Comparison of ENCODE assay signal across 8 mouse cellular contexts in the genomic region with DNA sequence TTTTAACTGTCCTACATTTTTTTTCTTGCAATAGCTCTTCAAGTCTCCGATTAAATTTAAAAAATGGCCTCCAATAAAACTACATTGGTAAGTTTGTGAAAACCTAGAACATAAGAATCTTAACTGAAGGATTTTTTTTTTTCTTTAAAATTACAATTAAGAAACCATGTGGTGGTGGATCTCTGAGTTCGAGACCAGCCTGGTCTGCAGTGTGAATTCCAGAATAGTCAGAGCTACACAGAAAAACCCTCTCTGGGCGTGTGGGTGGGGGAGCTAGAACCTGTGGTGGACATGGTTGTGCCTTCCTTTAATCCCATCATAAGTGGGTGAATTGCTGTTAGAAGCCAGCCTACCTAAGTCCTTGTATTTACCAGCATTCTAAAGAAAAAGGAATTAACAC. TPM values are rescaled to one million over a fixed set of nuclear protein-coding genes. Genes with fewer than 3 reads are reported as not detected.
DNase-seq lines count a peak whose midpoint lies in the region; ATAC-seq lines count a peak whose summit lies in the region.

No protein-coding gene starts in this region.

- H3K9ac ChIP-seq in heart, embryonic 15.5 days: peak overlapping the region; percentile 44
- peak overlapping the region; percentile 99 for H3K9ac ChIP-seq in hindbrain, embryonic 12.5 days
- H3K9ac ChIP-seq in midbrain, embryonic 13.5 days (replicated peaks): peak overlapping the region; percentile 99

- H3K4me3 ChIP-seq in heart, embryonic 15.5 days: peak overlapping the region; percentile 68
- H3K4me3 ChIP-seq in hindbrain, embryonic 12.5 days: peak overlapping the region; percentile 93
- H3K4me3 ChIP-seq in midbrain, embryonic 13.5 days (replicated peaks): peak overlapping the region; percentile 90

- peak overlapping the region; percentile 60 for H3K4me2 ChIP-seq in heart, embryonic 15.5 days
- H3K4me2 ChIP-seq in hindbrain, embryonic 12.5 days (replicated peaks): peak overlapping the region; percentile 68
- H3K4me2 ChIP-seq in midbrain, embryonic 13.5 days (replicated peaks): peak overlapping the region; percentile 84

- no peak for DNase-seq in heart, postnatal 4 days
- peak; percentile 48 for DNase-seq in adipocyte (ENCODE audit: low spot score)
- no peak for DNase-seq in right cerebral cortex, adult 2 months (ENCODE audit: low spot score in 2 of 2)
- no peak for DNase-seq in layer of hippocampus, adult 8-10 months (ENCODE audit: low spot score in 2 of 2)

- H3K4me1 ChIP-seq in heart, embryonic 15.5 days (replicated peaks): peaks cover 21% of the 10 kb centered on the region
- peaks cover 30% of the 10 kb centered on the region for H3K4me1 ChIP-seq in hindbrain, embryonic 12.5 days
- peaks cover 34% of the 10 kb centered on the region for H3K4me1 ChIP-seq in midbrain, embryonic 13.5 days (replicated peaks)

- peaks cover 34% of the 10 kb centered on the region for H3K36me3 ChIP-seq in heart, embryonic 15.5 days
- peaks cover 34% of the 10 kb centered on the region for H3K36me3 ChIP-seq in hindbrain, embryonic 12.5 days
- H3K36me3 ChIP-seq in midbrain, embryonic 13.5 days: peaks cover 37% of the 10 kb centered on the region

- H3K27me3 ChIP-seq in heart, embryonic 15.5 days: no peaks in the 10 kb centered on the region
- H3K27me3 ChIP-seq in hindbrain, embryonic 12.5 days: no peaks in the 10 kb centered on the region
- H3K27me3 ChIP-seq in midbrain, embryonic 13.5 days: no peaks in the 10 kb centered on the region

- no peaks in the 10 kb centered on the region for H3K9me3 ChIP-seq in heart, embryonic 15.5 days (replicated peaks)
- no peaks in the 10 kb centered on the region for H3K9me3 ChIP-seq in hindbrain, embryonic 12.5 days (replicated peaks)
- no peaks in the 10 kb centered on the region for H3K9me3 ChIP-seq in midbrain, embryonic 13.5 days

- H3K27ac ChIP-seq in heart, embryonic 15.5 days: peak overlapping the region; percentile 52; the same call in 1 of the 2 replicates
- H3K27ac ChIP-seq in hindbrain, embryonic 12.5 days: peak overlapping the region; percentile 48; the same call in 1 of the 2 replicates
- peak overlapping the region; percentile 60; the same call in 1 of the 2 replicates for H3K27ac ChIP-seq in midbrain, embryonic 13.5 days

- 18% methylated on average over 3 of the region's 3 CpGs for WGBS in heart, embryonic 15.5 days
- WGBS in hindbrain, embryonic 12.5 days: 20% methylated on average over 3 of the region's 3 CpGs
- WGBS in midbrain, embryonic 13.5 days: 13% methylated on average over 3 of the region's 3 CpGs

- ATAC-seq in heart, embryonic 15.5 days (replicated peaks; ENCODE audit: insufficient number of reproducible peaks, insufficient read depth, low FRiP score, low read depth): no peak
- ATAC-seq in hindbrain, embryonic 12.5 days (ENCODE audit: low FRiP score): no peak
- no peak for ATAC-seq in midbrain, embryonic 13.5 days
- ATAC-seq in activated CD4-positive, CD25-positive, alpha-beta regulatory T cell, adult 4 months: no peak

RNA-seq across cellular contexts. Expression of a gene that starts 1.6 kb away (rescaled TPM):
- polyA plus RNA-seq in heart, embryonic 15.5 days (2015; fragmentation: Nextera tagmentation; extraction: Ambion mirVana): 266 and 311 TPM in 2 replicates
- total RNA-seq in heart, postnatal 4 days (2021): 100 to 1,000 TPM; 172 to 178 TPM
- 559 and 584 TPM in 2 replicates for polyA plus RNA-seq in hindbrain, embryonic 12.5 days (2016; fragmentation: Nextera tagmentation; extraction: Ambion mirVana)
- 593 and 670 TPM in 2 replicates for polyA plus RNA-seq in midbrain, embryonic 13.5 days (2015; fragmentation: Nextera tagmentation; extraction: Ambion mirVana)
- polyA plus RNA-seq in activated CD4-positive, CD25-positive, alpha-beta regulatory T cell, adult 4 months (2017; shearing (Covaris generic)): 100 to 1,000 TPM; 744 to 779 TPM
- 100 to 1,000 TPM; 129 to 143 (median 138) TPM for total RNA-seq in layer of hippocampus, adult 8-10 months (2022)

RNA-seq across cellular contexts. Expression of a gene that starts 2.1 kb away (rescaled TPM):
- 1,124 and 1,142 TPM in 2 replicates for polyA plus RNA-seq in heart, embryonic 15.5 days (2015; fragmentation: Nextera tagmentation; extraction: Ambion mirVana)
- total RNA-seq in heart, postnatal 4 days (2021): 100 to 1,000 TPM; 646 to 668 TPM
- polyA plus RNA-seq in hindbrain, embryonic 12.5 days (2016; fragmentation: Nextera tagmentation; extraction: Ambion mirVana): 2,304 and 2,598 TPM in 2 replicates
- polyA plus RNA-seq in midbrain, embryonic 13.5 days (2015; fragmentation: Nextera tagmentation; extraction: Ambion mirVana): 2,073 and 2,164 TPM in 2 replicates
- 1,000 to 10,000 TPM in 1 of 2 experiments, 100 to 1,000 TPM in 1; 998 to 1,298 TPM for polyA plus RNA-seq in activated CD4-positive, CD25-positive, alpha-beta regulatory T cell, adult 4 months (2017; shearing (Covaris generic))
- total RNA-seq in layer of hippocampus, adult 8-10 months (2022): 100 to 1,000 TPM; 429 to 500 (median 469) TPM

RNA-seq across cellular contexts. Expression of a gene that starts 39.3 kb away (rescaled TPM):
- 1.9 and 3.3 TPM in 2 replicates for polyA plus RNA-seq in heart, embryonic 15.5 days (2015; fragmentation: Nextera tagmentation; extraction: Ambion mirVana)
- 1 to 10 TPM; 1.1 to 2.2 TPM for total RNA-seq in heart, postnatal 4 days (2021)
- 3.8 and 4.5 TPM in 2 replicates for polyA plus RNA-seq in hindbrain, embryonic 12.5 days (2016; fragmentation: Nextera tagmentation; extraction: Ambion mirVana)
- 4.6 and 6.4 TPM in 2 replicates for polyA plus RNA-seq in midbrain, embryonic 13.5 days (2015; fragmentation: Nextera tagmentation; extraction: Ambion mirVana)
- polyA plus RNA-seq in activated CD4-positive, CD25-positive, alpha-beta regulatory T cell, adult 4 months (2017; shearing (Covaris generic)): 1 to 10 TPM in 1 of 2 experiments, under 1 TPM in 1; 0.60 to 1.0 TPM
- 1 to 10 TPM; 2.8 to 5.2 (median 3.9) TPM for total RNA-seq in layer of hippocampus, adult 8-10 months (2022)

RNA-seq across cellular contexts. Expression of a gene that starts 51.9 kb away (rescaled TPM):
- 15.3 and 15.5 TPM in 2 replicates for polyA plus RNA-seq in heart, embryonic 15.5 days (2015; fragmentation: Nextera tagmentation; extraction: Ambion mirVana)
- 10 to 100 TPM in 1 of 2 experiments, 1 to 10 TPM in 1; 7.9 to 10.4 TPM for total RNA-seq in heart, postnatal 4 days (2021)
- polyA plus RNA-seq in hindbrain, embryonic 12.5 days (2016; fragmentation: Nextera tagmentation; extraction: Ambion mirVana): 39.7 and 43.1 TPM in 2 replicates
- 48.7 and 49.6 TPM in 2 replicates for polyA plus RNA-seq in midbrain, embryonic 13.5 days (2015; fragmentation: Nextera tagmentation; extraction: Ambion mirVana)
- polyA plus RNA-seq in activated CD4-positive, CD25-positive, alpha-beta regulatory T cell, adult 4 months (2017; shearing (Covaris generic)): 10 to 100 TPM; 23.0 to 32.5 TPM
- 100 to 1,000 TPM in 3 of 4 experiments, 10 to 100 TPM in 1; 95.0 to 117 (median 110) TPM for total RNA-seq in layer of hippocampus, adult 8-10 months (2022)

Comparison
In these comparisons a context has a peak if more than half of its experiments do, and no peak if none do; other contexts are left out.
1. H3K9ac ChIP-seq: peak in every context shown above with its lines; median percentile 99 in hindbrain, embryonic 12.5 days; 99 in midbrain, embryonic 13.5 days; 44 in heart, embryonic 15.5 days.